Mouse (Mus musculus) cerebellum, postnatal 36 days (tissue): ENCODE results near the gene Myoc.
A peak's percentile ranks its signal among the peaks of the same experiment; 100 is the strongest.

Experiments used
- DNase-seq, 2 experiments: peaks; one replicate each; pipeline ENCODE4 v3.0.0; 2021 to 2022; ENCODE audit warnings: mixed read lengths in 2 of 2

Myoc gene

GRCm38 (mm10) chr1:162658119-162658518 lies 19.2 kb downstream of the Myoc start, which contains the start of gene Myocos:
Gene Myocos, minus strand, starts transcription at chr1:162658219.
- no peak for DNase-seq

- DNase-seq = no peak
These were observed 21.4 kb downstream of the Myoc start for GRCm38 (mm10) chr1:162660276-162660860.

GRCm38 (mm10) chr1:162664826-162665475 lies 26.0 kb downstream of the Myoc start:
- peak; percentile 73 to 75 for DNase-seq

- no peak for DNase-seq
These were observed 26.7 kb downstream of the Myoc start for GRCm38 (mm10) chr1:162665486-162666174.

- DNase-seq = no peak
These were observed 54.8 kb downstream of the Myoc start for GRCm38 (mm10) chr1:162693721-162694120.

GRCm38 (mm10) chr1:162697866-162698265 lies 58.9 kb downstream of the Myoc start:
- no peak for DNase-seq
